Mouse (Mus musculus) thymus, adult 2 months (tissue): Measurements from ENCODE around the gene Glyctk. TPM values are rescaled to one million over a fixed set of nuclear protein-coding genes. Genes with fewer than 3 reads are reported as not detected.

ENCODE experiments used
- DNase-seq: peaks from one replicate; pipeline ENCODE4 v3.0.0; 2021
- H3K27ac ChIP-seq: fragments of 200-500 bp; 2 replicates; pipeline ENCODE4 v1.5.1; 2012; ENCODE audit warnings: low read length, control low read depth; ENCODE audit not compliant: control insufficient read depth, insufficient read depth
- H3K27me3 ChIP-seq: fragments of 200-500 bp; 2 replicates; pipeline ENCODE4 v1.6.1; 2012; ENCODE audit warnings: mild to moderate bottlenecking, low read length, moderate library complexity, mixed read lengths; ENCODE audit not compliant: control insufficient read depth, insufficient read depth
- H3K36me3 ChIP-seq: fragments of 200-500 bp; 2 replicates; pipeline ENCODE4 v1.6.1; 2012; ENCODE audit warnings: mild to moderate bottlenecking, low read length, moderate library complexity; ENCODE audit not compliant: control insufficient read depth, insufficient read depth
- H3K4me1 ChIP-seq: fragments of 200-500 bp; replicated peaks from 2 replicates; pipeline ENCODE4 v1.6.1; 2012; ENCODE audit warnings: low read length; ENCODE audit not compliant: control insufficient read depth, insufficient read depth
- H3K4me3 ChIP-seq: fragments of 200-500 bp; 2 replicates; pipeline ENCODE4 v1.5.1; 2012; ENCODE audit warnings: mild to moderate bottlenecking, low read length, control low read depth, moderate library complexity; ENCODE audit not compliant: control insufficient read depth, insufficient read depth
- CTCF ChIP-seq: fragments of 200-500 bp; IDR thresholded peaks from 2 replicates; pipeline ENCODE4 v1.5.1; 2012; ENCODE audit warnings: mild to moderate bottlenecking, control low read depth, low read length, moderate library complexity, borderline replicate concordance; ENCODE audit not compliant: control insufficient read depth, poor library complexity, insufficient read depth; ENCODE audit errors: extremely low read depth
- POLR2A ChIP-seq: fragments of 200-500 bp; IDR thresholded peaks from 2 replicates; pipeline ENCODE4 v1.6.1; 2012; ENCODE audit warnings: mild to moderate bottlenecking, low read length, control low read depth, moderate library complexity; ENCODE audit not compliant: control insufficient read depth, poor library complexity, insufficient read depth; ENCODE audit errors: extremely low read depth
- WGBS: fragments of 180-500 bp; shearing (Covaris S2); methylation state at CpG from one replicate; pipeline ENCODE4 v1.1.7; 2018; 5-methylcytosine and 5-hydroxymethylcytosine counted together
- polyA plus RNA-seq: library from polyadenylated mRNA; depleted of rRNA; stranded (reverse); fragments of >200 nt; gene quantifications from 2 replicates; pipeline ENCODE4 v1.2.3, GENCODE M21; 2012; rRNA removed

The Glyctk gene
- polyA plus RNA-seq, 1 experiment, result 13.1 TPM

GRCm38 (mm10) chr9:106115801-106116424 lies 42.0 kb downstream of the Glyctk start:
- DNase-seq, result no peak
- 49% methylated on average over 13 of the region's 13 CpGs for WGBS
- Histone ChIP-seq H3K27ac (no peak overlapping the region), H3K4me3 (no peak overlapping the region), H3K4me1 (no peaks in the 10 kb centered on the region), H3K36me3 (no peaks in the 10 kb centered on the region), H3K27me3 (no peaks in the 10 kb centered on the region)
- TF ChIP-seq CTCF (no peak), POLR2A (no peak)

GRCm38 (mm10) chr9:106112770-106113423 lies 45.0 kb downstream of the Glyctk start:
- DNase-seq, result peak; percentile 58
- 40% methylated on average over 10 of the region's 10 CpGs for WGBS
- no peak for TF ChIP-seq POLR2A
- TF ChIP-seq CTCF, result peak; percentile 35; the same call in 1 of the 2 replicates

GRCm38 (mm10) chr9:106106241-106106640 lies 51.7 kb downstream of the Glyctk start:
- H3K27me3 ChIP-seq, result no peaks in the 10 kb centered on the region
- TF ChIP-seq CTCF (no peak), POLR2A (no peak)
- H3K4me1 ChIP-seq, result no peaks in the 10 kb centered on the region
- H3K27ac ChIP-seq, result no peak overlapping the region
- no peak overlapping the region for H3K4me3 ChIP-seq
- H3K36me3 ChIP-seq, result no peaks in the 10 kb centered on the region
- 90% methylated on average over 9 of the region's 9 CpGs for WGBS
- no peak for DNase-seq

More at GRCm38 (mm10) chr9:106112770-106113423, 45.0 kb downstream of the Glyctk start:
- Histone ChIP-seq H3K4me3 (no peak overlapping the region), H3K4me1 (no peaks in the 10 kb centered on the region), H3K36me3 (no peaks in the 10 kb centered on the region), H3K27ac (no peak overlapping the region), H3K27me3 (no peaks in the 10 kb centered on the region)

GRCm38 (mm10) chr9:106104401-106104800 lies 53.5 kb downstream of the Glyctk start:
- 88% methylated on average over 7 of the region's 7 CpGs for WGBS
- no peak for TF ChIP-seq CTCF
- no peak for TF ChIP-seq POLR2A
- no peaks in the 10 kb centered on the region for H3K4me1 ChIP-seq
- H3K4me3 ChIP-seq, result no peak overlapping the region
- no peak for DNase-seq
- no peaks in the 10 kb centered on the region for H3K36me3 ChIP-seq
- H3K27me3 ChIP-seq, result no peaks in the 10 kb centered on the region
- H3K27ac ChIP-seq, result no peak overlapping the region

Other genes starting within 250 kb of the Glyctk start
- 0.79 and 0.84 TPM in 2 replicates for gene Col6a5, start 197.5 kb downstream of the Glyctk start, polyA plus RNA-seq
- gene Col6a4, start 61.4 kb downstream of the Glyctk start, polyA plus RNA-seq, result 2.4 and 3.2 TPM in 2 replicates
- gene Wdr82, start 12.8 kb upstream of the Glyctk start, polyA plus RNA-seq, result 95.8 and 111 TPM in 2 replicates
- 53.9 and 58.6 TPM in 2 replicates for gene Ppm1m, start 41.6 kb upstream of the Glyctk start, polyA plus RNA-seq
- 145 and 176 TPM in 2 replicates for gene Twf2, start 45.0 kb upstream of the Glyctk start, polyA plus RNA-seq
- 17.1 and 17.4 TPM in 2 replicates for gene Tlr9, start 64.5 kb upstream of the Glyctk start, polyA plus RNA-seq
- 87.5 and 94.8 TPM in 2 replicates for gene Alas1, start 90.5 kb upstream of the Glyctk start, polyA plus RNA-seq
- gene Poc1a, start 122.9 kb upstream of the Glyctk start, polyA plus RNA-seq, result 30.2 and 42.2 TPM in 2 replicates
- 75.3 and 86.0 TPM in 2 replicates for gene Dusp7, start 210.5 kb upstream of the Glyctk start, polyA plus RNA-seq